Mouse (Mus musculus) gastrocnemius, postnatal 36 days (tissue): Measurements from ENCODE around the gene Grk4. TPM values are rescaled to one million over a fixed set of nuclear protein-coding genes. Genes with fewer than 3 reads are reported as not detected.

Source experiments
- microRNA-seq, 2 experiments: library from miRNA; unstranded; fragments of <30 nt; microRNA quantifications; one replicate each; pipeline ENCODE4 v1.2.0; 2021
- total RNA-seq, 2 experiments: library from RNA; stranded (reverse); gene quantifications; 2 replicates each; pipeline ENCODE4 v1.2.3; 2021

The Grk4 gene
- total RNA-seq, 2 experiments from 2014 or later: 1.4 to 1.6 TPM

Small RNAs within 50 kb of the gene (microRNA-seq; reads per million reads assigned to microRNA genes)
- gene Mir467g: 0 reads per million in 2 experiments

Other genes with a start within 250 kb of the Grk4 start
- gene Tnip2, start 146.4 kb upstream of the Grk4 start, total RNA-seq: 1 to 10 TPM; 3.0 to 3.2 TPM
- gene Sh3bp2, start 134.5 kb upstream of the Grk4 start, total RNA-seq: 1 to 10 TPM in 1 of 2 experiments, under 1 TPM in 1; 0.82 to 1.5 TPM
- 10 to 100 TPM; 58.7 to 67.4 TPM for gene Add1, start 86.7 kb upstream of the Grk4 start, total RNA-seq
- 1 to 10 TPM; 3.2 to 4.2 TPM for gene Mfsd10, start 23.2 kb upstream of the Grk4 start, total RNA-seq
- gene Nop14, start 231 bp upstream of the Grk4 start, total RNA-seq: 10 to 100 TPM; 10.8 to 17.1 TPM
- gene Htt, start 101.4 kb downstream of the Grk4 start, total RNA-seq: 1 to 10 TPM; 5.9 to 7.0 TPM
- gene Msantd1, start 247.6 kb downstream of the Grk4 start, total RNA-seq: under 1 TPM; 0.13 to 0.49 TPM